Mouse (Mus musculus): ENCODE measurements around the gene Ifi205.

Gene Ifi205

GRCm38 (mm10) chr1:173973111-173973510, 58.5 kb downstream of the Ifi205 start:
- in situ Hi-C loops (cut with MseI, MboI) = no loop called here

Measured in mouse trophoblast stem cell (cell line).